Mouse (Mus musculus): ENCODE measurements around the gene Ctdnep1. TPM values are rescaled to one million over a fixed set of nuclear protein-coding genes. Genes with fewer than 3 reads are reported as not detected.
A peak's percentile ranks its signal among the peaks of the same experiment; 100 is the strongest.

Gene Ctdnep1
- polyA plus RNA-seq, 1 experiment from 2014 or later = 29.1 TPM

- H3K9me3 ChIP-seq (replicated peaks; ENCODE audit: low read length) = no peaks in the 10 kb centered on the region
- peak overlapping the region; percentile 84; the same call in 1 of the 2 replicates for H3K27ac ChIP-seq
- no peaks in the 10 kb centered on the region for H3K27me3 ChIP-seq (ENCODE audit: insufficient read depth, low read length)
- H3K36me3 ChIP-seq (ENCODE audit: insufficient read depth, low read length) = peaks cover 58% of the 10 kb centered on the region
- no peak overlapping the region for H3K4me2 ChIP-seq (ENCODE audit: low read length)
- H3K4me3 ChIP-seq (replicated peaks; ENCODE audit: low read depth, low read length) = no peak overlapping the region
- H3K4me1 ChIP-seq (replicated peaks; ENCODE audit: insufficient read depth, low read length) = peaks cover 7% of the 10 kb centered on the region
- no peak for DNase-seq (ENCODE audit: low spot score)
- no peak overlapping the region for H3K9ac ChIP-seq (ENCODE audit: low read depth, low read length)
- TF ChIP-seq CTCF (IDR thresholded peaks at IDR 0.05; ENCODE audit: low read depth) = no peak
- ATAC-seq (replicated peaks; ENCODE audit: low FRiP score, low read depth) = no peak
- 83% methylated on average over 8 of the region's 8 CpGs for WGBS
These were observed 9.0 kb downstream of the Ctdnep1 start for GRCm38 (mm10) chr11:69989949-69990348.

- peak within 1 kb of the TSS; percentile 84 for H3K27ac ChIP-seq
- H3K9me3 ChIP-seq (replicated peaks; ENCODE audit: low read length) = no peaks in the 10 kb centered on the region
- no peak for TF ChIP-seq CTCF (IDR thresholded peaks at IDR 0.05; ENCODE audit: low read depth)
- peak; percentile 71 for ATAC-seq (replicated peaks; ENCODE audit: low FRiP score, low read depth)
- peak; percentile 99 for DNase-seq (ENCODE audit: low spot score)
- H3K27me3 ChIP-seq (ENCODE audit: insufficient read depth, low read length) = no peaks in the 10 kb centered on the region
- H3K4me3 ChIP-seq (replicated peaks; ENCODE audit: low read depth, low read length) = peak within 1 kb of the TSS; percentile 82
- H3K36me3 ChIP-seq (ENCODE audit: insufficient read depth, low read length) = peaks cover 51% of the 10 kb centered on the region
- H3K4me2 ChIP-seq (ENCODE audit: low read length) = peak within 1 kb of the TSS; percentile 73
- WGBS = under 1% methylated on average over 40 of the region's 40 CpGs
- H3K4me1 ChIP-seq (replicated peaks; ENCODE audit: insufficient read depth, low read length) = peaks cover 7% of the 10 kb centered on the region
- H3K9ac ChIP-seq (ENCODE audit: low read depth, low read length) = peak within 1 kb of the TSS; percentile 85
These were observed 10.1 kb downstream of the Ctdnep1 start, which contains the start of gene Gabarap for GRCm38 (mm10) chr11:69990850-69991691. Gene Gabarap (plus strand): TSS chr11:69991143.

- peak overlapping the region; percentile 73 for H3K4me2 ChIP-seq (ENCODE audit: low read length)
- 0% methylated on average over 15 of the region's 15 CpGs for WGBS
- H3K4me3 ChIP-seq (replicated peaks; ENCODE audit: low read depth, low read length) = peak overlapping the region; percentile 82
- ATAC-seq (replicated peaks; ENCODE audit: low FRiP score, low read depth) (no peak), DNase-seq (ENCODE audit: low spot score) (no peak)
- H3K27ac ChIP-seq = peak overlapping the region; percentile 84
- no peak for TF ChIP-seq CTCF (IDR thresholded peaks at IDR 0.05; ENCODE audit: low read depth)
- H3K9me3 ChIP-seq (replicated peaks; ENCODE audit: low read length) = no peaks in the 10 kb centered on the region
- H3K36me3 ChIP-seq (ENCODE audit: insufficient read depth, low read length) = peaks cover 45% of the 10 kb centered on the region
- H3K9ac ChIP-seq (ENCODE audit: low read depth, low read length) = peak overlapping the region; percentile 85
- peaks cover 7% of the 10 kb centered on the region for H3K4me1 ChIP-seq (replicated peaks; ENCODE audit: insufficient read depth, low read length)
- H3K27me3 ChIP-seq (ENCODE audit: insufficient read depth, low read length) = no peaks in the 10 kb centered on the region
These were observed 10.8 kb downstream of the Ctdnep1 start for GRCm38 (mm10) chr11:69991711-69992110.

GRCm38 (mm10) chr11:69992396-69992795 is 11.4 kb downstream of the Ctdnep1 start:
- TF ChIP-seq CTCF (IDR thresholded peaks at IDR 0.05; ENCODE audit: low read depth) = no peak
- no peak for ATAC-seq (replicated peaks; ENCODE audit: low FRiP score, low read depth)
- 65% methylated on average over 10 of the region's 10 CpGs for whole genome bisulfite sequencing

GRCm38 (mm10) chr11:69992932-69993331 is 12.0 kb downstream of the Ctdnep1 start:
- DNase-seq (ENCODE audit: low spot score) = no peak
- no peak for TF ChIP-seq CTCF (IDR thresholded peaks at IDR 0.05; ENCODE audit: low read depth)
- H3K4me2 ChIP-seq (ENCODE audit: low read length) = peak overlapping the region; percentile 73
- peaks cover 7% of the 10 kb centered on the region for H3K4me1 ChIP-seq (replicated peaks; ENCODE audit: insufficient read depth, low read length)
- peaks cover 35% of the 10 kb centered on the region for H3K36me3 ChIP-seq (ENCODE audit: insufficient read depth, low read length)
- WGBS = 87% methylated on average over 3 of the region's 3 CpGs
- no peak overlapping the region for H3K27ac ChIP-seq
- ATAC-seq (replicated peaks; ENCODE audit: low FRiP score, low read depth) = no peak
- no peaks in the 10 kb centered on the region for H3K9me3 ChIP-seq (replicated peaks; ENCODE audit: low read length)
- no peak overlapping the region for H3K4me3 ChIP-seq (replicated peaks; ENCODE audit: low read depth, low read length)
- H3K27me3 ChIP-seq (ENCODE audit: insufficient read depth, low read length) = no peaks in the 10 kb centered on the region
- no peak overlapping the region for H3K9ac ChIP-seq (ENCODE audit: low read depth, low read length)

More at GRCm38 (mm10) chr11:69992396-69992795, 11.4 kb downstream of the Ctdnep1 start:
- DNase-seq (ENCODE audit: low spot score) = no peak
- H3K36me3 ChIP-seq (ENCODE audit: insufficient read depth, low read length) = peaks cover 39% of the 10 kb centered on the region
- no peaks in the 10 kb centered on the region for H3K27me3 ChIP-seq (ENCODE audit: insufficient read depth, low read length)
- H3K9me3 ChIP-seq (replicated peaks; ENCODE audit: low read length) = no peaks in the 10 kb centered on the region
- peak overlapping the region; percentile 85; the same call in 1 of the 2 replicates for H3K9ac ChIP-seq (ENCODE audit: low read depth, low read length)
- no peak overlapping the region for H3K27ac ChIP-seq
- H3K4me2 ChIP-seq (ENCODE audit: low read length) = peak overlapping the region; percentile 73
- peaks cover 7% of the 10 kb centered on the region for H3K4me1 ChIP-seq (replicated peaks; ENCODE audit: insufficient read depth, low read length)
- H3K4me3 ChIP-seq (replicated peaks; ENCODE audit: low read depth, low read length) = peak overlapping the region; percentile 82

- peak; percentile 27; the same call in 1 of the 2 replicates for TF ChIP-seq CTCF (IDR thresholded peaks at IDR 0.05; ENCODE audit: low read depth)
- H3K4me2 ChIP-seq (ENCODE audit: low read length) = peak overlapping the region; percentile 60; the same call in 1 of the 2 replicates
- H3K36me3 ChIP-seq (ENCODE audit: insufficient read depth, low read length) = peaks cover 36% of the 10 kb centered on the region
- no peaks in the 10 kb centered on the region for H3K27me3 ChIP-seq (ENCODE audit: insufficient read depth, low read length)
- ATAC-seq (replicated peaks; ENCODE audit: low FRiP score, low read depth) = no peak
- peaks cover 7% of the 10 kb centered on the region for H3K4me1 ChIP-seq (replicated peaks; ENCODE audit: insufficient read depth, low read length)
- no peak overlapping the region for H3K27ac ChIP-seq
- H3K9ac ChIP-seq (ENCODE audit: low read depth, low read length) = 0 out of 2 replicates have a peak overlapping the region, but pooled peaks have one; percentile 9
- DNase-seq (ENCODE audit: low spot score) = no peak
- no peaks in the 10 kb centered on the region for H3K9me3 ChIP-seq (replicated peaks; ENCODE audit: low read length)
- 86% methylated on average over 11 of the region's 11 CpGs for WGBS
- H3K4me3 ChIP-seq (replicated peaks; ENCODE audit: low read depth, low read length) = no peak overlapping the region
These were observed 13.6 kb downstream of the Ctdnep1 start for GRCm38 (mm10) chr11:69994401-69995090.

All from kidney, postnatal 0 days (tissue).